Mouse (Mus musculus) embryonic facial prominence, embryonic 10.5 days (tissue): ENCODE results near the gene Nhsl2. TPM values are rescaled to one million over a fixed set of nuclear protein-coding genes. Genes with fewer than 3 reads are reported as not detected.

ENCODE experiments used
- DNase-seq: peaks from one replicate; pipeline ENCODE4 v3.0.0-alpha.2; 2017; ENCODE audit warnings: low spot score
- H3K27ac ChIP-seq: fragments of 300-500 bp; sonication (generic); replicated peaks from 2 replicates; pipeline ENCODE4 v1.5.1; 2016; ENCODE audit warnings: mild to moderate bottlenecking
- H3K27me3 ChIP-seq: fragments of 300-500 bp; sonication (generic); replicated peaks from 2 replicates; pipeline ENCODE4 v1.6.1; 2016; ENCODE audit warnings: low read depth, mild to moderate bottlenecking; ENCODE audit not compliant: poor library complexity, severe bottlenecking
- H3K36me3 ChIP-seq: fragments of 300-500 bp; sonication (generic); replicated peaks from 2 replicates; pipeline ENCODE4 v1.6.1; 2016; ENCODE audit warnings: mild to moderate bottlenecking, moderate library complexity
- H3K4me1 ChIP-seq: fragments of 300-500 bp; sonication (generic); 2 replicates; pipeline ENCODE4 v1.6.1; 2016
- H3K4me3 ChIP-seq: fragments of 300-500 bp; sonication (generic); 2 replicates; pipeline ENCODE4 v1.5.1; 2016; ENCODE audit warnings: mild to moderate bottlenecking, moderate library complexity
- H3K9me3 ChIP-seq: fragments of 300-500 bp; sonication (generic); 2 replicates; pipeline ENCODE4 v1.6.1; 2016; ENCODE audit warnings: mild to moderate bottlenecking
- WGBS: fragments of 180-500 bp; shearing (Covaris S2); methylation state at CpG from one replicate; pipeline ENCODE4 v1.1.7; 2016; 5-methylcytosine and 5-hydroxymethylcytosine counted together
- polyA plus RNA-seq: library from polyadenylated mRNA; unstranded; fragments of >200 nt; fragmentation: Nextera tagmentation; extraction: Ambion mirVana; gene quantifications from 2 replicates; pipeline ENCODE4 v1.2.1, GENCODE M21; 2016

Gene Nhsl2
- polyA plus RNA-seq, 1 experiment from 2014 or later: 27.5 TPM

DNA sequence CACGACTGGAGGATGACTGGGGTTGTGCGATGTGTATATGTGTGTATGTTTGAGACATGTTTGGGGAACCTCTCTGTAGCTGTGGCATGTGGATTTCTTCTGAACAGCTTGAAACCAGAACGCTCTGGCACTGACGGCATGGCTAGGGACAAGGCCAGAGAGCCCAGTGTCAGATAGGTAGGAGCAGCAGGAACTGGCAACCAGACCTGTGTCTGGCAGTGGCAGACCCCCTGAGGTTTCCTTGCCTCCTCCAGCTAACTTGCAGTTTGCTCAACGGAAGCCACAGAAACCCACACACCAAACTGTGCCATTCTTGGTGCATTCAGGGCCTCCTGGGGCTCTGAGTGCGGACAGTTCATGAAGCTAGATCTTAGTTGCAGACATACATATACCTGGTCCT is 81.1 kb downstream of the Nhsl2 start:
- Histone ChIP-seq H3K36me3 (no peaks in the 10 kb centered on the region), H3K27me3 (peaks cover 94% of the 10 kb centered on the region), H3K4me1 (0 out of 2 replicates have a peak, but pooled peaks cover 2% of the 10 kb centered on the region), H3K27ac (no peak overlapping the region), H3K4me3 (no peak overlapping the region), H3K9me3 (no peaks in the 10 kb centered on the region)
- WGBS: 92% methylated on average over 6 of the region's 6 CpGs
- DNase-seq: no peak

DNA sequence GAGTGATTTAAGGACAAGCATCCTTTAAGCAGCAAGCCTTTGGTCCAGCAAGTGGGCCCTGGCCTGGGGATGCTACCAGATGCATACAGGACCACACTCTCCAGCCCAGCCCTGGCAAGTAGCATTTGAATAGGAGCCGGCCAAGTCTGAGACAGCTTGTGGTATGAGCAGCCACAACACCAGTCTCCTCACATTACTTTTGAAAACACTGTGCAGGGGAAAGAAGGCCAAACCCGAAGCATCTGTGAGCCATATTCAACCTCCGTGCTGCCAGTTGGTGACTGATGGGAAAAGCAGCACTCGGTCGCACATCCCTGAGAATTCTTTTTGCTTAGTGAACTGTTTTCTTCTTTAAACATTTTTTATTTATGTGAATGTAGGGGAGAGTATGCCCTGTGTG is 81.8 kb downstream of the Nhsl2 start:
- Histone ChIP-seq H3K27ac (no peak overlapping the region), H3K27me3 (peaks cover 97% of the 10 kb centered on the region), H3K36me3 (no peaks in the 10 kb centered on the region), H3K9me3 (no peaks in the 10 kb centered on the region), H3K4me3 (no peak overlapping the region), H3K4me1 (0 out of 2 replicates have a peak, but pooled peaks cover 3% of the 10 kb centered on the region)
- no peak for DNase-seq
- WGBS: 87% methylated on average over 5 of the region's 5 CpGs

DNA sequence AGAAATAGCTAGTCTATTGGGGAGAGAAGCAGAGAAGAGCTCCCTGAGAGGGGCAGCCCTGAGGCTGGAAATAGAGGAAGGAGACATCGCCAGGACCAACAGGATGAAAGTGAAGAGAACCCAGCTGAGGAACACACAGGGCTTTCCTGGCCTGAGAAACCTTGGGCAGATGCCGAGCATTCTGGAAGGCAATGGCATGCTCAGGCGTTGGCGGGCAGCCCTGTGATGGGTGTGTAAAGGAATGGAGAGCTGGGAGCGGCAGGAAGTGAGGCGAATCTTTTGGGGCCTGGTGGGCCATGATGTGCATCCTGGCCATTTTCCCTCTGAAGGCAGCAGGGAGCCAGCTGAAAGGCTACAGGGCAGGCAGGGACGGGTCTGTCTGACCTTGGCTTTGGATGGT is 83.1 kb downstream of the Nhsl2 start:
- peaks cover 96% of the 10 kb centered on the region for H3K27me3 ChIP-seq
- WGBS: 87% methylated on average over 7 of the region's 7 CpGs
- no peak overlapping the region for H3K4me3 ChIP-seq

DNA sequence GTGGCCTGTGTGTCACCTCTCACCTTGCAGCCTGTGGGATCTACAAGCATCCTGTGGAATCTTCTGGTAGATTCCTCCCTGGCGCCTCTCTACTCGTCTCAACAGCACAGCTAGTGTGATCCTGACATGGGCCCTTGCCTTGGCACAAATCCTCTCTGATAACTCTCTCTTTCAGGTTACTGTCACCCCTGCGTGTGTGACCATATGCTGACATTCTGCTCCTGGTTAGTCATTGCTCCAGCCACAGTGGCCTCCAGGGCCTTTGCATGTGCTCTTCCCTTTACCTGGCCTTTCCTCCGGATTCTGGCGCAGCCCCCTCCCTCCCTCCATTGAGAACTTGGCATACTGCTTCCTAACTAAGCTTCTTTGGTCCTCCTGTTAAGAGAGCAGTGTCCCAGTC is 84.2 kb downstream of the Nhsl2 start:
- H3K36me3 ChIP-seq: no peaks in the 10 kb centered on the region
- H3K27ac ChIP-seq: no peak overlapping the region
- 90% methylated on average over 5 of the region's 5 CpGs for WGBS
- no peak for DNase-seq
- 0 out of 2 replicates have a peak, but pooled peaks cover 3% of the 10 kb centered on the region for H3K4me1 ChIP-seq
- no peak overlapping the region for H3K4me3 ChIP-seq
- peaks cover 96% of the 10 kb centered on the region for H3K27me3 ChIP-seq
- no peaks in the 10 kb centered on the region for H3K9me3 ChIP-seq

More for the DNA sequence above, 83.1 kb downstream of the Nhsl2 start:
- no peak overlapping the region for H3K27ac ChIP-seq
- H3K4me1 ChIP-seq: 0 out of 2 replicates have a peak, but pooled peaks cover 3% of the 10 kb centered on the region
- no peaks in the 10 kb centered on the region for H3K36me3 ChIP-seq
- no peak for DNase-seq
- no peaks in the 10 kb centered on the region for H3K9me3 ChIP-seq

DNA sequence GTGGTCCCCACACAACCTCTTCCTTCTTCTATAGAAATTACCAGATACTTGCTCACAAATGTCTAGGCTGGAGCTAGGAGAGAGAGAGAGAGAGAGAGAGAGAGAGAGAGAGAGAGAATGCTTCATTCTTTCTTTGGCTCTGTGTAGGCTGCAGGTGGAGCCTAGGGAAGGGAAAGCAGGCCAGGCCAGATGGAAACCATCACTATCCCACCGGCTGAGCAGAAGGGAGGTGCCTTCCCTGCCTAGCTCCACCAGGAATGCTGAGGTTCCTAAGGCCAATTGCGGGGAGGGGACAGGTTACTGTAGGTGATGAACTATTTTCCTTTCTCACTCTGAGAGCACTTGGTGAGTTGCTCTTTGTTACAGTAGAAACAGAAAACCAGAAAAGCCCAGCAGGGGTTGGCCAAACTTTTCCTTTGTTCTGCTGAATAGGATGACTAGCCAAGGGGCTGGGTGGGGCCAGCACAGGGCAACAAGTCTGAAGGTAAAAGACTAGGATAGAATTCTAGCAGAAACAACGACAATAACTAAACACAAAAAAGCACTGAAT is 86.2 kb downstream of the Nhsl2 start:
- Histone ChIP-seq H3K36me3 (no peaks in the 10 kb centered on the region), H3K9me3 (no peaks in the 10 kb centered on the region), H3K4me3 (no peak overlapping the region), H3K27ac (no peak overlapping the region), H3K27me3 (peaks cover 94% of the 10 kb centered on the region), H3K4me1 (peaks cover 3% of the 10 kb centered on the region; the same call in 1 of the 2 replicates)
- WGBS: 45% methylated on average over 3 of the region's 3 CpGs
- no peak for DNase-seq

DNA sequence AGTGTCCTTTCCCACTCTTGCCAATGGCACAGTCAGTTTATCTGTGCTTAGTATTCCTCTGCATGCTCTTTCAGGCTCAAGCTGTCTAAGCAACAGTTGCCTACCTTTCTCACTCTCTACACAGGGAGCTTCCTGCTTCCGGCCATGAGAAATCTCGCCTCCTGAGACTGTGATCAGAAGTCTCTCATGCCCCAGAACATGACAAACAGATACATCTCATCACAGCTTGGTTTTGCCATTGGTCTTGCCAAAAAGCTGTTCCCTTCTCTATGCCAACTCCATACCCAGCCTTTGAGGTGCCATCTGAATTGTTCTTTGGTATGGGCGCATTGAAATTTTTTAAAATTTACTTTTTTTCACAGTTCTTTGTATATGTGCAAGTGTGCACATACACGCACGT is 90.3 kb downstream of the Nhsl2 start:
- Histone ChIP-seq H3K4me3 (no peak overlapping the region), H3K9me3 (no peaks in the 10 kb centered on the region), H3K27ac (no peak overlapping the region), H3K27me3 (peaks cover 96% of the 10 kb centered on the region), H3K4me1 (peaks cover 35% of the 10 kb centered on the region), H3K36me3 (no peaks in the 10 kb centered on the region)
- WGBS: 87% methylated on average over 5 of the region's 5 CpGs
- no peak for DNase-seq

DNA sequence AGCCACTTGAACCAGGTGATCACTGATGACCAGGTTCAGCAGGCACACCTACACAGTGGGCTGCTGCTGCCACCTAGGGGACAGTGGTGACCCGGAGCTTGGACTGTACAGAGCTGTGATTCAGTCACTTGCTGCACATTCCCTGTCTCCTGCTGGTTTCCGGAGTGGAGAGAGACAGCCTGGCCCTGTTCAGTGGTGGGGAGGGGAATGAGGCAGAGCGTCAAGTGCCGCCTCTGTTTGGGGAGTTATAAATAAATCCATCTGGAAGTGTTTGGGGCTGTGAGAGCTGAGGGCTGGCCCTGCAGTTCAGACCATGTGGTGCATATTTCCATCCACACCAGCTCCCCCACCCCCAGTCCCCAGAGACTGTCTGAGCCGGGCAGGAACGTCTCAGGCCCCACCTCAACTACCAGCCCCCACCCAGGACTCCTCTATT is 93.3 kb downstream of the Nhsl2 start:
- WGBS: 15% methylated on average over 6 of the region's 6 CpGs
- Histone ChIP-seq H3K36me3 (no peaks in the 10 kb centered on the region), H3K4me3 (no peak overlapping the region), H3K27ac (peak overlapping the region; percentile 67; the same call in 1 of the 2 replicates), H3K4me1 (peaks cover 51% of the 10 kb centered on the region), H3K27me3 (peaks cover 95% of the 10 kb centered on the region), H3K9me3 (no peaks in the 10 kb centered on the region)
- peak; percentile 83 for DNase-seq

DNA sequence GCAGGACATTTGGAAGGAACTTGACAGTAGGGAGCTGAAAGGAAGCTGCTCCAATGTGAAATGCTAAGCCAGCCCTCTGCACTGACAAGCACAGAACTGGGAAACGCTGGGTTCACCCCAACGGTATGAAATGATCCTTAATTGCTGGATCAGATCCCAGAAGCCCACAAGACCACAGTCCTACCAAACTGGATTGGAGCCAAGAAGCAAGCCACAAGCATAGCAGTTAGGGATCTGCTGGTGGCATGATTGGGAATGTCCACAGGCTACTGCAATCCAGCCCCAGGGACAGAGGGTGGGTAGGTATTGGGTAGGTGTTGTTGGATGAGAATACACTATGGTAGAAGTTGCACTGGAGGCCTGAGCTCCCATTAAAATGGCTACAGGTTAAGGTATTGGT is 94.6 kb downstream of the Nhsl2 start:
- H3K9me3 ChIP-seq: no peaks in the 10 kb centered on the region
- H3K27me3 ChIP-seq: peaks cover 97% of the 10 kb centered on the region
- H3K27ac ChIP-seq: no peak overlapping the region
- WGBS: 77% methylated on average over 2 of the region's 2 CpGs
- peaks cover 51% of the 10 kb centered on the region for H3K4me1 ChIP-seq
- DNase-seq: no peak
- no peaks in the 10 kb centered on the region for H3K36me3 ChIP-seq
- no peak overlapping the region for H3K4me3 ChIP-seq

DNA sequence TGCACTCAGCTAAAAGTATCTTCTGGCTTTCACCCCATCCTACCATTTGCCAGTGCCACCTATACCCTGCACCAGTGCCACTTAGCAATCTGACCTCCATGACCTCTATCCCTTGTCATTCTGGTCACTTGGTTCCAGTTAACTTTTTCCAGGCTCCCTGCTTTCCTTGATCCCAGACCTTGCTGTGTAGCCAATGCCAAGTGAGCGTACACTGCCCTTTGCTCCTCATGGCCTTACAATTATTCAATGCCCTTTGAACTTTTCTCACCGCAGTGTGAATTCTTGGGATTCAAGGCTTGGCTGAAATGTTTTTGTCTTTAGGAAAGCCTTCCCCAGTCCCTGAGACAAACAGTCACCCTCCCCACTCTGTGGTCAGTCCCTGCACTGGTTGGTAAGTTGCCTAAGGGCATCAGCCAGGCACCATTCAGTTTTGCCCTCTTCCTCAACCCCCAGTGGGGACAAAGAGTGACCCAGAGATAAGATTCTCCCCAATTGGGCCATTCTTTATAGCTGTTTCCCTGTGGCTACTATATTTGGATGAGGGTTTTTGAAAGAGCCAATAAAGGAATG is 95.7 kb downstream of the Nhsl2 start:
- Histone ChIP-seq H3K27me3 (peaks cover 94% of the 10 kb centered on the region), H3K4me1 (peaks cover 51% of the 10 kb centered on the region), H3K27ac (no peak overlapping the region), H3K9me3 (no peaks in the 10 kb centered on the region), H3K4me3 (no peak overlapping the region), H3K36me3 (no peaks in the 10 kb centered on the region)
- DNase-seq: no peak
- WGBS: 48% methylated on average over 2 of the region's 2 CpGs

DNA sequence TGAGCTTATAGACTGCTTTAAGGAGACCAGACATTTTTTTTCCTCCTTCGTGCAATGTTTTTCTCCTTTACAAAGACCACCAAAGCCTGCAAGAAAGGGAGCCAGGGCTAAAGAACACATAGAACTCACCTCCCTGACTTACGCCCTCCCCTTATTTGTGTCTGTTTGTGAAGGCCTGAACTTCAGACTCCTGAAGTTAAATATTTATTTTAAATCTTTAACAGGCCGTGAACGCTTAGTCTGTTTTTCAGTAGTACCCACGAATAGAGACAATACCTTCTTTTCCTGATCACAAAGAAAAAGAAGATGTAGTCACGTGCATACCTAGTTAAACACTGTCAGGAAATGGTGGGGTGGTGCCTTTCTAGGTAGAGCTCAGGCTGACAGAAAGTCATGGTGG is 103.3 kb downstream of the Nhsl2 start:
- 86% methylated on average over 6 of the region's 6 CpGs for WGBS

DNA sequence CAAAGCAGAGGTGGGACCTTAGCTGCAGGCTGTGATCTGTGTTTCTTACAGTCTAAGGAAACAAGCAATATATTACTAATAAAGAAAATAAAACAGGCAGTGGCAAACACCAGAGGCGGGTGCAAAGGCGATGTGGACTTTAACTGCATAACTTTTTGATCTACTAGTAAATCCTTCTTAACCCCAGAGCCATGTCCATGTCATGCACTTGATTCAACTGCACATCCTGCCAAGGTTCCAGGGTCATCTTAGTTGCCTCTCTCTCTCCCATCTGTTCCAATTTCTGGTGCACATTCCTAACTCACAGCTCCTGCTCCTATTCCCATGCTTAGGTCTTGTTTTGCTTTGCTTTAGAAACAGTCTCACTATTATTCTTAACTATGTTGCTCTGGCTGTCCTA is 104.1 kb downstream of the Nhsl2 start:
- no peaks in the 10 kb centered on the region for H3K9me3 ChIP-seq
- peaks cover 19% of the 10 kb centered on the region for H3K4me1 ChIP-seq
- no peak for DNase-seq
- H3K27me3 ChIP-seq: peaks cover 94% of the 10 kb centered on the region
- H3K4me3 ChIP-seq: no peak overlapping the region
- no peak overlapping the region for H3K27ac ChIP-seq
- WGBS: 91% methylated on average over 2 of the region's 2 CpGs
- no peaks in the 10 kb centered on the region for H3K36me3 ChIP-seq

More for the DNA sequence above, 103.3 kb downstream of the Nhsl2 start:
- no peak for DNase-seq
- no peaks in the 10 kb centered on the region for H3K9me3 ChIP-seq
- H3K27ac ChIP-seq: no peak overlapping the region
- peaks cover 14% of the 10 kb centered on the region for H3K4me1 ChIP-seq
- peaks cover 94% of the 10 kb centered on the region for H3K27me3 ChIP-seq
- no peak overlapping the region for H3K4me3 ChIP-seq
- no peaks in the 10 kb centered on the region for H3K36me3 ChIP-seq

DNA sequence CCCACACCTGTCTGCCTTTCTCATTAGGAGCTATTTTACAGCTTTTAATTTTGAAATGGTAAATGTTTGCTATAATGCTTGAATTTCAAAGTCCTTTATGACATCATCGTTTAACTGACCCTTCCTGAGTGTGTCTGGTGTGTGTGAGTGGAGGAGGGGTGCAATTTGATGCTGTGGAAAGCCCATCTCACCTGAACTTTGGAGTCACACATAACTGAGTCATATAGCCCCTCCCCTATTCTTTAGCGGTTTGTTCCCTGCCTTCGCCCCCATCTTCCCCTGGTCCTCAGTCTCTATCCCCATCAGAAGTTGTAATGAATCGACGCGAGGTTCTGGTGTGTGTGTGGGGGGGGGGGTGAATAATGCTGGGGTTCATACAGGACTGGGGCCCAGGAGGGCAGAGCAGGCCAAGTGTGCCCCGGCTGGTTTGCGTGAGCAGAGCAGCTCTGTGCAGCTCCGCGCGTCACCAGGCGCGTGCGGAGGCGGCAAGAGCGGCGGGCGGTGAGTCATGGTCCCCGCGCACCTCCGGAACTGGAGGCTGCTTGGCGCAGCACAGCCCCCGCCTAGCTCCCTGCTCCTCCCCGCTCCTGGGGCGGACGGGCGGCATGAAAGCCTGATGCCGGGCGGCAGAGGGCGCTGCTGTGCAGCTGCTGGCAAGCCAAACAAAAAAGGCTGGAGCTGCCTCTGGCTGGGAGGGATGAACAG is 104.8 kb downstream of the Nhsl2 start:
- Histone ChIP-seq H3K36me3 (no peaks in the 10 kb centered on the region), H3K27ac (peak overlapping the region; percentile 82), H3K9me3 (no peaks in the 10 kb centered on the region), H3K4me1 (peaks cover 19% of the 10 kb centered on the region), H3K27me3 (peaks cover 94% of the 10 kb centered on the region), H3K4me3 (peak overlapping the region; percentile 55)
- WGBS: 13% methylated on average over 30 of the region's 30 CpGs
- DNase-seq: peak; percentile 91

DNA sequence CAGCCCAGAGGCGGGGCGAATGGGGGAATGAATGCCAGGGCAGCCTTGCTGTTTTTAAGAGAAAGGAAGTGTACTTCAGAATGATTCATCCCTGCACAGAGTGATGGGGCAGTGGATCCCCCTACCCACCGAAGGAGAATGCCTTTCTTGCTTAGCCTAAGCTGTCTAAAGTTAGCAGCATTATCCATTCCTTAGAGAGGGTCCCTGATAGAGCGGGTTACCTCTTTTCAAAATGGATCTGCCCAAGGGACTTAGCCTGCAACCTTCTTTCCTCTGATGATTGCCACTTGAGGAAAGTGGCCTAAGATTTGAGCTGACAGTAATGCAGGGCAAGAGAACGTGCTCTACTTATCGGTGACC is 105.3 kb downstream of the Nhsl2 start:
- H3K27me3 ChIP-seq: peaks cover 95% of the 10 kb centered on the region

More for the DNA sequence above, 105.3 kb downstream of the Nhsl2 start:
- Histone ChIP-seq H3K27ac (peak overlapping the region; percentile 82), H3K4me1 (peaks cover 19% of the 10 kb centered on the region), H3K36me3 (no peaks in the 10 kb centered on the region), H3K4me3 (peak overlapping the region; percentile 55), H3K9me3 (no peaks in the 10 kb centered on the region)
- 35% methylated on average over 6 of the region's 6 CpGs for WGBS
- no peak for DNase-seq
